Mouse (Mus musculus): ENCODE results near the gene Gna13.
A peak's percentile ranks its signal among the peaks of the same experiment; 100 is the strongest.

Gna13 gene

DNA sequence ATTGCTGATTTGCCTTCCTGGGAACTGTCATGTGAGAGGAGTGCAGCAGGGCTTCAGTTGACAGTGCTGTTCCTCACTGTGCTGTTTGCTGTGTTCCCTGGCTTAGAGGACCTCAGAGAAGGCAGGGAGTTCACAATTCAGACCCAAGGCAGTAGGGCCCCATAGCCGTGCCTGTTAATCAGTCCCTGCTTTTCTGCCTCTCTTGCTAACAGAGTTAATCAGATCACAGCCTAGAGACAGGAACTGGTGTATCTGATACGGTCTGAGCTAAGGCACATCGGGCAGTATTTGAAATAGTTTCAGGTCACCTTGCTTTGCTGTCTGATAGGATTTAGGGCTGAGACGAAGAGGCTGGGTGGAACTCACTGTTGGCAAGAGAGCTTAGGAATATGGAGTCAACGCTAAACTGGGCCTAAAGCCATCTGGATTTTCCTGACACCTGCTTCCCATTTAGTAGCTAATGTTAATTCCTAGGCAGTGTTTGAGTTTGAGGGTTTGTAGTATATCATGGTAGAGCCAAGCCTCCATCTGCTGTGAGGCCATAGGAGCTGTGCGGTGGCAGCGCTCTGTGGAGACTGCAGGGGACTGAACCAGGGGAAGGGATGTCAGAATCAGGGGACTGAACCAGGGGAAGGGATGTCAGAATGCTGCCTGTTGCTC lies 14.0 kb downstream of the Gna13 start:
- DNase-seq = no peak

- no peak for DNase-seq
These were observed 14.8 kb downstream of the Gna13 start for GRCm38 (mm10) chr11:109377477-109377876.

DNA sequence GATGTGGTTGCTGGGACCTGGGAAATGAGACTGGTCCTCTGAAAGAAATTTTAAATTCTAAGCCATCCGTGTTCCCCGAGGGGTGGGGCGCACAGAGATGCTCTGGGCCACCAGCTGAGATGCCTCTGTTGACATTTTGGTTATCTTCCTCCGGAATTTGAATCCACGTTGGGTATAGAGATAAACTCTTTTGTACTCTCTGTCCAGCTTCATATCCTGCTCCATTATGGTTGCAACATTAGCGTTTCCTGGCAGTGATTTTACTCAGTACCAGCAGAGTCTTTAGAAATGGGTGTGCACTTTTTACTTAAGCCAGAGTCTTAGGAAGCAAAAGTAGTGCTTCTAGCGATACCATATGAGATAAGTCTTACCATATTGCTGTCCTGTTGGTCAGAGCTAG lies 15.4 kb downstream of the Gna13 start:
- peak; percentile 72 for DNase-seq

- DNase-seq = no peak
These were observed 18.0 kb downstream of the Gna13 start for GRCm38 (mm10) chr11:109380662-109381061.

DNA sequence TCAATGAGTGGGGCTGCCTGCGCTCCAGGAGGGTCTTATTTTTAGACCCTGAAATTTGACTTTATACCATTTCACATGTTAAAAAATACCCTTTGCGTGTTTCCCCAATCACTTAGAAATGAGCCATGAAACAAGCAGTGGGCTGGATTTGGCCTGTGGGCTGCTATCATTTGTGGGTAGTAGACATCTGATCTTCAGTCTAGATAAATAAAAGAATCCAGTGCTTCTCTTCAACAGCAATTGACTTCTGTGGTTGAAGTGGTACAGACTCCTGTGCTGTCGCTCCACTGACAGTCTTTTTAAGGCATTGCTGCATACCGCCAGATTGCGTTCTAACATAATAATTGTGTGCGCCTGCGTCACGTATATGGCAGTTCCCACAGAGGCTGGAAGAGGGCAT lies 22.7 kb downstream of the Gna13 start:
- DNase-seq = no peak

GRCm38 (mm10) chr11:109389046-109389445 lies 26.4 kb downstream of the Gna13 start:
- peak; percentile 65 for DNase-seq

DNA sequence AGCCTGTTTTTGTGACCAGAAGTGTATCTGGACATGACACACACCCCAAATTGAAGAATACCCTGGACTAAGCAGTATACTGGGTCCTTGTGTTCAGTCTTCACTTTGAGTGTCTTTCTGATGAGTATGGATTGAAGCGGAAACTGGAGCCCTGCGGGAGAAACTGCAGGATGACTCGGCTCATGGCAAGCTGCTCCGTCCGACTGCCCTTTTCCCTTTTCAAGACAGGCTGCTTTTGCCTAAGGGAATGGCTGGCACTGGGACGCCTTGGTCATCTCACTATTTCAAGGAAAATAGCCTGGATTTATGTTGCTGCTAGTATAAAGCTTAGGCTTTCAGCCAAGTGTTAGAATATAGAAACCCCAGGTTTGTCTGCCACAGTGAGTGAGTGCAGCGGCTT lies 28.6 kb downstream of the Gna13 start:
- DNase-seq = no peak

GRCm38 (mm10) chr11:109391760-109392159 lies 29.1 kb downstream of the Gna13 start:
- no peak for DNase-seq

GRCm38 (mm10) chr11:109392601-109393000 lies 30.0 kb downstream of the Gna13 start:
- DNase-seq = no peak

DNA sequence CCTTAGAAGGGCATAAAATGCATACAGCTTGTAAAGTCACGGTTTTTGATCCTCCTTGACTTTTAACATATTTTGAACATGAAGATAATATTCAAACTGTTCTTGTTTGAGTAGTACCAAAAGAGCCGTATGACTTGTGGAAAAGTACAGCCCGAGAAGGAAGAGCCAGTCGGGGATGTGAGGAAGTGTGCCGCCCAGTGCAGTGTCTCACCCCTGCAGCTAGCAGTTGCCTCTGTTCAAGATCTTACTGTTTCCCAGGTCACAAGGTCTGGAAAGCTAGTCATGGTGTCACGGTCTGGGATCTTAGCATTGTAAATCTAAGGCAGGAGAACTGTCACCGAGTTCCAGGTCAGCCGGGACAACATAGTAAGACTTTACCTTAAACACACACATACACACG lies 32.1 kb downstream of the Gna13 start:
- DNase-seq = no peak

GRCm38 (mm10) chr11:109395291-109395690 lies 32.7 kb downstream of the Gna13 start:
- no peak for DNase-seq

GRCm38 (mm10) chr11:109406431-109406830 lies 43.8 kb downstream of the Gna13 start:
- no peak for DNase-seq

- no peak for DNase-seq
These were observed 47.8 kb downstream of the Gna13 start for GRCm38 (mm10) chr11:109410197-109410980.

DNA sequence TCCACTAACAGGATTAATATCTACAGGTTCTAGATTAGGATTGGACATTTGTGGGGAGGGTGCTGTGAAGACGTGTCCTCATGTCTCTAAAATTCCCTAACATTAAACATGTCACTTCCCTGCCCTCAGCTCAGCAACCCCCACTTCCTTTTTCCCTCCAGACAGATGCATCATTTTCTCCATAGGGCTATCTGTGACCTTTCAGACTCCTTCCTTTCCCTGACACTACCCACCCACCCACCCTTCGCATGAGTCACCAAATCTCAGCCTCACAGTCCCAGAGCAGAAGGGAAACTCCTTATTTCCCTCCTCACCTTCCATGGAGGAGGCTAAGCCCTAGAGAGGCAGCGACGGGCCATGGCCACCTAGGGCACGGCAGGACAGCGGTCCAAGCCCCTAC lies 51.0 kb downstream of the Gna13 start, which contains the start of gene 9930022D16Rik:
Gene 9930022D16Rik (plus strand): TSS at position 301 of the 400 bp plus-strand sequence.
- no peak for DNase-seq

DNA sequence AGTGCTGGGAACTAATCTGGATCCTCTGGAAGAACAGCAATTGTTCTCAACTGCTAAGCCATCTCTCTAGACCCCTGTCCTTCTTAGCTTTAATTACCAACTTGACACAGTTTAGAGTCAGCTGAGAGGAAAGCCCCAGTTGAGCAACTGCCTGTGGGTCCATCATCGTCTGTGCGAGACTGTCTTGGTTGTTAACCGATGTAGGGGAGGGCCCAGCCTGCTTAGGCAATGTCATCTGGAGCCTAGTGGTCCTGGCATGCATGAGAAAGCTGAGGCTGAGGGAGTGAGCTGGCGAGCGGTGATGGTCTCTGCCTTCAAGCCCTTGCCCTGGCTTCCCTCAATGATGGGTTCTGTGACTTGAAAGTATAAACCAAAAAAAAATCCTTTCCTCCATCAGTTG lies 52.2 kb downstream of the Gna13 start:
- DNase-seq = no peak

DNA sequence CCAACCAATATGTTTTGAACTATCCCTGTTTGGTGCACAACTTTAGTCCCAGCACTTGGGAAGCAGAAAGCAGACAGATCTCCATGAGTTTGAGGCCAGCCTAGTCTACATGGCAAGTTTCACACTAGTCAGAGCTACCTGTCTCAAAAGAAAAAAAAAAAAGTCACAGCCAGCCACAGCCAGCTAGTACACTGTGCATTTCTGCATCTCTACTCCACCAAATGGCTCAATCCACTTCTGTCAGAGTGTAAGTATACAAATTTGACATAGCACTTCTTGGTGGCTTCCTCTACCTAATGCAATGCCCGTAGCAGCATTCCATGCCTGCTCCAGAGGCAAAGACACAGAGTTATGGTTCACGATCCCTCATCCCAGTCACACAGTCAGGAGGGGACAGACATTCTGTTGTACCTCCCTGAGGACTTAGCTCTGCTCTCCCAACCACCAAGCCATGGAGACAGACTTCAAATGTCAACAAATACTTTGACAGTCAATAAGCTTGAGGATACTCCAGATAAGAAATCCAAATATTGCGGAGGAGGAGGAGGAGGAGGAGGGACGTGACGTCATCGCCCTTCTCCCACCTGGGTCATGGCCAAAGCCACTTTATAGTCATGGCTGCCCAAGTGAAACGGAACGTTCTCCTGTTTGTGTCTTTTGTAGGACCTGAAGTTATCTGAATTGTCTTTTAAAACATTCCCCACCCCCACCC lies 54.2 kb downstream of the Gna13 start:
- peak; percentile 89 for DNase-seq

GRCm38 (mm10) chr11:109417472-109418040 lies 54.9 kb downstream of the Gna13 start:
- peak; percentile 55 for DNase-seq

GRCm38 (mm10) chr11:109419461-109419860 lies 56.8 kb downstream of the Gna13 start:
- no peak for DNase-seq

GRCm38 (mm10) chr11:109419961-109420566 lies 57.4 kb downstream of the Gna13 start:
- DNase-seq = peak; percentile 57

GRCm38 (mm10) chr11:109420567-109420962 lies 57.9 kb downstream of the Gna13 start:
- no peak for DNase-seq

DNA sequence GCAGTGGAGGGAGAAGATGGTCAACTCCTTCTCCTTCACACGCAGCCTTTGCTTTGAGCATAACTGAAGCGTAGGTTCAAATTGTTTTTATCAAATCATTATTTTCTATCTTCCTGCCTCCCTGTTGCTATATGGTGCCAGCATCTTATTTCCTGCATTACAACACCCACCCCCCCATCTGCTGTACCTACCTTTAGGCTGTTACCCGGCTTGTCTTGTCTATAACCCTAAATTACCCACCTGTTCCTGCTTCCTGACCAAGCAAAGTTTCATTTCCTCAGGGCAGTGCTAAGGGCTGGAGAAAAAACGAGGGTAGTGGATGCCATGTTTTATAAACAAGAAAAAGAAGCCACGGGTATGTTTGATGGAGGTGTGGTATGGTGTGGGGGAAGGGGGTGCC lies 58.6 kb downstream of the Gna13 start:
- no peak for DNase-seq

GRCm38 (mm10) chr11:109422263-109422662 lies 59.6 kb downstream of the Gna13 start:
- no peak for DNase-seq

- DNase-seq = no peak
These were observed 60.7 kb downstream of the Gna13 start for GRCm38 (mm10) chr11:109423294-109423693.
